Mouse (Mus musculus): Measurements from ENCODE around the gene Lrrk2. TPM values are rescaled to one million over a fixed set of nuclear protein-coding genes. Genes with fewer than 3 reads are reported as not detected.

The Lrrk2 gene
- polyA plus RNA-seq, 1 experiment from 2014 or later = 9.2 TPM

GRCm38 (mm10) chr15:91704091-91704490 is 31.1 kb downstream of the Lrrk2 start:
- H3K36me3 ChIP-seq (ENCODE audit: control insufficient read depth, insufficient read depth, low read length) = peaks cover 5% of the 10 kb centered on the region
- H3K4me3 ChIP-seq (ENCODE audit: low read length) = no peak overlapping the region
- no peak overlapping the region for H3K4me2 ChIP-seq (ENCODE audit: low read depth, low read length)
- no peaks in the 10 kb centered on the region for H3K27me3 ChIP-seq (ENCODE audit: control insufficient read depth, insufficient read depth, low read depth, low read length)
- no peak for ATAC-seq (ENCODE audit: low read depth)
- no peak overlapping the region for H3K27ac ChIP-seq (ENCODE audit: low read length)
- no peak overlapping the region for H3K9ac ChIP-seq (ENCODE audit: low read length)
- H3K4me1 ChIP-seq (replicated peaks; ENCODE audit: control insufficient read depth, insufficient read depth, low read length) = peaks cover 9% of the 10 kb centered on the region; the same call in 1 of the 2 replicates
- H3K9me3 ChIP-seq (ENCODE audit: control insufficient read depth, low read length) = no peaks in the 10 kb centered on the region
- WGBS = 85% methylated on average over 7 of the region's 7 CpGs

DNA sequence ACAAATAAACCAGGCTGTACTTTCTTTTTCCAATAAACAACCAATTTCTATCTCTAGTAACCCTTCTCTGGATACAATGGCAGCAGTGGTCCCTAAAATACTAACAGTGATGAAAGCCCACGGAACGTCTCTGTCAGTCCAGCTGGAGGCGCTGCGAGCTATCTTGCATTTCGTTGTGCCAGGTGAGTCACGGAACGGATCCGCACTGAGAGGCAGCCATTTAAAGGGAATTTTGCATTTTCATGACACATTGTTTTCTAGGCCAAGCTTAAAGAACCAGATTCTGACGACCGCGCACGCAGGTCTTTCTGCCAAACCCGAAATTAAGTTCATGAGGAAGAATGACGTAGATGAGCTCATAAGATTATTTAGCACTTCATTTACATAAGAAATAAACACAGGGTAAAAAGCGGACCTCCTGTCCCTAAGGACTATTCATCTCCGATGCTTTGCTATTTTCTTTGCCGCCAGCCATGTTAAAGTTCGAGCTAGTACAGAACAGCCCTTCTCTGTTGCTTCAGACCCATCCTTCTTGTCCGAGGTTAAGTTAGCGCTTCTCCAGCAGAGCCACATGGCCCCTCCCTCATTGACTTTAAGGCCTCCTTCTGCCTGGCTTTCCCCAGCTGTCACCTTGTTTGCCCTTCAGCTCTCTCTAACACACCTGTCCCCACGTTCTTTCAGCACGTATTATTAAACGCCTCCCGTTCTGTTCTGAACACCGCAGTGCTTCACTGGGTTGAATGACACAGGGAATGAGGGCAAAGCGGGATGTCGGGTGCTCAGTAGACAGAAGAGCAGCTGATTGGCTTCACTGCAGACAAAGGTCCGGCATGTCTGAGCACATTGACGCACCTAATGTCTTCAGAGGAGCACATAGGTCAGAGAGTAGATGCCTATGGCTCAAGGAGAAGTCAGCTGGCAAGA is 36.5 kb downstream of the Lrrk2 start:
- no peak for ATAC-seq (ENCODE audit: low read depth)
- Histone ChIP-seq H3K4me2 (ENCODE audit: low read depth, low read length) (peak overlapping the region; percentile 18; the same call in 1 of the 2 replicates), H3K27ac (ENCODE audit: low read length) (no peak overlapping the region), H3K9ac (ENCODE audit: low read length) (no peak overlapping the region), H3K4me1 (replicated peaks; ENCODE audit: control insufficient read depth, insufficient read depth, low read length) (no peaks in the 10 kb centered on the region), H3K36me3 (ENCODE audit: control insufficient read depth, insufficient read depth, low read length) (peaks cover 5% of the 10 kb centered on the region; the same call in 1 of the 2 replicates), H3K27me3 (ENCODE audit: control insufficient read depth, insufficient read depth, low read depth, low read length) (no peaks in the 10 kb centered on the region), H3K4me3 (ENCODE audit: low read length) (no peak overlapping the region), H3K9me3 (ENCODE audit: control insufficient read depth, low read length) (no peaks in the 10 kb centered on the region)
- 39% methylated on average over 29 of the region's 29 CpGs for WGBS

GRCm38 (mm10) chr15:91735216-91735922 is 62.4 kb downstream of the Lrrk2 start:
- H3K4me2 ChIP-seq (ENCODE audit: low read depth, low read length) = no peak overlapping the region
- no peak overlapping the region for H3K4me3 ChIP-seq (ENCODE audit: low read length)
- no peak for ATAC-seq (ENCODE audit: low read depth)
- H3K36me3 ChIP-seq (ENCODE audit: control insufficient read depth, insufficient read depth, low read length) = peaks cover 17% of the 10 kb centered on the region
- H3K4me1 ChIP-seq (replicated peaks; ENCODE audit: control insufficient read depth, insufficient read depth, low read length) = no peaks in the 10 kb centered on the region
- H3K9me3 ChIP-seq (ENCODE audit: control insufficient read depth, low read length) = no peaks in the 10 kb centered on the region
- 81% methylated on average over 14 of the region's 14 CpGs for WGBS
- no peak overlapping the region for H3K27ac ChIP-seq (ENCODE audit: low read length)
- H3K9ac ChIP-seq (ENCODE audit: low read length) = no peak overlapping the region
- no peaks in the 10 kb centered on the region for H3K27me3 ChIP-seq (ENCODE audit: control insufficient read depth, insufficient read depth, low read depth, low read length)

DNA sequence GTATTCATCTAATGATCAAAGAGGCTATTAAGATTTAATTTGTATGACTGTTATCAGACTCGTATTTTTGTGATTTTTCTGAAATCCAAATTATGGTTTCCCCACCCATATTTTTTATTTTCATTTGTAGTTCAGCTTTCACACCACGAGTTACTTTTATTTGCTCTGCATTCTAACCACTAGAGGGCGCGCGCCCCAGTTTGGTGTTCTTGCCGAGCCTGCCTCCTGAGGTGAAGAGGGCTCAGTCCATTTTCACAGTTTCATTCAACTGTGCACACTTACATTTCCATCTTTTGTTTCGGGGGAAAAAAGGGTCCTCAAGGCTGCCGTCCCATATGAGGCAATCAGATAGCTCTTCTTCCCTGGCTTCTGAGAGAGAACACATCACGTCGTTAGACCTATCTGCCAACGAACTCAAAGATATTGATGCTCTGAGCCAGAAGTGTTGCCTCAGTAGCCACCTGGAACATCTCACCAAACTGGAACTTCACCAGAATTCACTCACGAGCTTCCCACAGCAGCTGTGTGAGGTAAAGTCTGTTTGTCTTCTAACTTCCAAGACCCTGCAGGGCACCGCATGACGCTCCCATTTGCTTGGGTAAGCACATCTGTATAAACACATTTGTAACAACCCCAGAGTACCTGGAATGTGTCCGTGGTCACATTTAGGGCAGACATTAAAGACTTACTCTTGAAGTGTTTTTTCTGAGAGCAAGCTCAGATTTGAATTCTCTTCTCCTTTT is 64.0 kb downstream of the Lrrk2 start:
- no peaks in the 10 kb centered on the region for H3K27me3 ChIP-seq (ENCODE audit: control insufficient read depth, insufficient read depth, low read depth, low read length)

DNA sequence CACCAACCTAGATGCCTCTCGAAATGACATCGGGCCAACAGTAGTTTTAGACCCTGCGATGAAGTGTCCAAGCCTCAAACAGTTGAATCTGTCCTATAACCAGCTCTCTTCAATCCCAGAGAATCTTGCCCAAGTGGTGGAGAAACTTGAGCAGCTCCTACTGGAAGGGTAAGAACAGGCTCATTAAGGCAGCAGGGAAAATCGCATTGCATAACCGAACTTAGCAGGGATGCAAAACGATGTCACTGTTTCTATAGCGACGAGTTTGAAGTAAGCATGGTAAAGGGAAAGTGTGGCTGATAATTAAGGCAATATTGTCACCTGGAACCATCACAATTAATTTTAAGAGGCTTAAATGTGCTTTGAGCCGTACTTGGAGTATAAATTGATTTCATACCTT is 65.8 kb downstream of the Lrrk2 start:
- Histone ChIP-seq H3K9me3 (ENCODE audit: control insufficient read depth, low read length) (no peaks in the 10 kb centered on the region), H3K4me3 (ENCODE audit: low read length) (no peak overlapping the region), H3K9ac (ENCODE audit: low read length) (no peak overlapping the region), H3K36me3 (ENCODE audit: control insufficient read depth, insufficient read depth, low read length) (peaks cover 13% of the 10 kb centered on the region), H3K27me3 (ENCODE audit: control insufficient read depth, insufficient read depth, low read depth, low read length) (no peaks in the 10 kb centered on the region), H3K4me2 (ENCODE audit: low read depth, low read length) (no peak overlapping the region), H3K27ac (ENCODE audit: low read length) (no peak overlapping the region), H3K4me1 (replicated peaks; ENCODE audit: control insufficient read depth, insufficient read depth, low read length) (no peaks in the 10 kb centered on the region)
- no peak for ATAC-seq (ENCODE audit: low read depth)
- 83% methylated on average over 9 of the region's 9 CpGs for WGBS

More for the DNA sequence above, 64.0 kb downstream of the Lrrk2 start:
- Histone ChIP-seq H3K9ac (ENCODE audit: low read length) (no peak overlapping the region), H3K9me3 (ENCODE audit: control insufficient read depth, low read length) (no peaks in the 10 kb centered on the region), H3K4me1 (replicated peaks; ENCODE audit: control insufficient read depth, insufficient read depth, low read length) (no peaks in the 10 kb centered on the region), H3K4me2 (ENCODE audit: low read depth, low read length) (no peak overlapping the region), H3K4me3 (ENCODE audit: low read length) (no peak overlapping the region), H3K27ac (ENCODE audit: low read length) (no peak overlapping the region), H3K36me3 (ENCODE audit: control insufficient read depth, insufficient read depth, low read length) (peaks cover 13% of the 10 kb centered on the region)
- WGBS = 40% methylated on average over 15 of the region's 15 CpGs
- no peak for ATAC-seq (ENCODE audit: low read depth)

DNA sequence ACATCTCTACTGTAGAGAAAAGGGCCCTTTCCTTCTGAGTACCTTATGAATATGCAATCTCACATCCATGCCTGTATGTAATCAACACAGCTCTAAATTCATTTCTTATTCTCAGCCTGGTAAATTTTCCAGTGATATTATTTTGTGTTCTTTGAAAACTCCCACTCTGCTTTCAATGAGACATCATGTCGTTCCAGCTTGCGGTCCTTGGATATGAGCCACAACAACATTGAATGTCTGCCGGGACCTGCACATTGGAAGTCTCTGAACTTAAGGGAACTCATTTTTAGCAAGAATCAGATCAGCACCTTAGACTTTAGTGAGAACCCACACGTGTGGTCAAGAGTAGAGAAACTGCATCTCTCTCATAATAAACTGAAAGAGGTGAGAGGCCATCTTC is 72.5 kb downstream of the Lrrk2 start:
- Histone ChIP-seq H3K9me3 (ENCODE audit: control insufficient read depth, low read length) (no peaks in the 10 kb centered on the region), H3K27ac (ENCODE audit: low read length) (no peak overlapping the region), H3K27me3 (ENCODE audit: control insufficient read depth, insufficient read depth, low read depth, low read length) (no peaks in the 10 kb centered on the region), H3K36me3 (ENCODE audit: control insufficient read depth, insufficient read depth, low read length) (peaks cover 5% of the 10 kb centered on the region; the same call in 1 of the 2 replicates), H3K4me2 (ENCODE audit: low read depth, low read length) (no peak overlapping the region), H3K4me1 (replicated peaks; ENCODE audit: control insufficient read depth, insufficient read depth, low read length) (no peaks in the 10 kb centered on the region), H3K9ac (ENCODE audit: low read length) (no peak overlapping the region), H3K4me3 (ENCODE audit: low read length) (no peak overlapping the region)
- WGBS = 84% methylated on average over 4 of the region's 4 CpGs
- no peak for ATAC-seq (ENCODE audit: low read depth)

- H3K4me3 ChIP-seq (ENCODE audit: low read length) = no peak overlapping the region
- H3K27me3 ChIP-seq (ENCODE audit: control insufficient read depth, insufficient read depth, low read depth, low read length) = no peaks in the 10 kb centered on the region
- ATAC-seq (ENCODE audit: low read depth) = no peak
- no peak overlapping the region for H3K9ac ChIP-seq (ENCODE audit: low read length)
- 66% methylated on average over 12 of the region's 12 CpGs for WGBS
- H3K4me2 ChIP-seq (ENCODE audit: low read depth, low read length) = no peak overlapping the region
- no peak overlapping the region for H3K27ac ChIP-seq (ENCODE audit: low read length)
- H3K4me1 ChIP-seq (replicated peaks; ENCODE audit: control insufficient read depth, insufficient read depth, low read length) = no peaks in the 10 kb centered on the region
- no peaks in the 10 kb centered on the region for H3K9me3 ChIP-seq (ENCODE audit: control insufficient read depth, low read length)
- peaks cover 6% of the 10 kb centered on the region; the same call in 1 of the 2 replicates for H3K36me3 ChIP-seq (ENCODE audit: control insufficient read depth, insufficient read depth, low read length)
Measured at GRCm38 (mm10) chr15:91752111-91752510, 79.1 kb downstream of the Lrrk2 start.

- H3K9me3 ChIP-seq (ENCODE audit: control insufficient read depth, low read length) = no peaks in the 10 kb centered on the region
- H3K36me3 ChIP-seq (ENCODE audit: control insufficient read depth, insufficient read depth, low read length) = peaks cover 6% of the 10 kb centered on the region; the same call in 1 of the 2 replicates
- H3K4me1 ChIP-seq (replicated peaks; ENCODE audit: control insufficient read depth, insufficient read depth, low read length) = no peaks in the 10 kb centered on the region
- no peaks in the 10 kb centered on the region for H3K27me3 ChIP-seq (ENCODE audit: control insufficient read depth, insufficient read depth, low read depth, low read length)
- ATAC-seq (ENCODE audit: low read depth) = no peak
- 0 out of 2 replicates have a peak overlapping the region, but pooled peaks have one; percentile 7 for H3K4me2 ChIP-seq (ENCODE audit: low read depth, low read length)
- WGBS = 72% methylated on average over 14 of the region's 14 CpGs
- no peak overlapping the region for H3K27ac ChIP-seq (ENCODE audit: low read length)
- H3K4me3 ChIP-seq (ENCODE audit: low read length) = no peak overlapping the region
- H3K9ac ChIP-seq (ENCODE audit: low read length) = no peak overlapping the region
Measured at GRCm38 (mm10) chr15:91753378-91754080, 80.6 kb downstream of the Lrrk2 start.

All from lung, embryonic 16.5 days (tissue).